Mouse (Mus musculus): ENCODE data around the gene Rpp25. TPM values are rescaled to one million over a fixed set of nuclear protein-coding genes. Genes with fewer than 3 reads are reported as not detected.

The Rpp25 gene
- polyA plus RNA-seq (2012; rRNA removed; ENCODE audit: low replicate concordance) = 3.0 and 7.2 TPM in 2 replicates

DNA sequence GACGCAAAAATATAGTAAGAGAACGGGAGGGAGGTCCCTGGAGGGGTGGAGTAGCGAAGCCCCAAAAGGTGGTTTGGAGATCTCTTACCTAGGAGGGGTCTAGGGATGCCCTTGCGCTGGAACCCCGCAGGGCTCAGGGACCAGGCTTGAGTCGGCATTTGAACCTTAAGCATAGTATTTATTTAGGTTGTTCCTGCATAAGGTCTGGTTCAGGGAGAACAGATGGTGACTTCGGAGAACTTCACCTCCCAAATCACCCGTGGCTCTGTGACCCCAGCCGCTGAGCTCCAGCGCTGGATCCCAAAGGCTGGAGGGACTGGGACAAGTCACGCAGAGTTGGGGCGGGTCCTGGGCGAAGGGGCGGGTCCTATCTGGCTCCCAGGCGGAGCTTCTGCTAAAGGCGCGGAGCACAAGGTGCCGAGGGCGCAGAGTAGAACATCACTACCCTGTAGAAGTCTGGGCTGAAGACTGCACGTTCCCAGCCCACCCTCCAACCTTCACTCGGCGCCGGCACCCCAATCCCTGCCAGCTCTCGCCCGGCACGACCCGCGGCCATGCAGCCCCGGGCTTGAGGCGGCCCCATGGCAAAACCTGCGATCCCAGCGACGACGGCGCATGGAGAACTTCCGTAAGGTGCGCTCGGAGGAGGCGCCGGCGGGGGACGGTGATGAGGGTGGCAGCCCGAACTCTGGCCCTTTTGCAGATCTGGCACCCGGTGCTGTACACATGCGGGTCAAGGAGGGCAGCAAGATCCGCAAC lies at the start of gene Rpp25:
Gene Rpp25 (plus strand): TSS at position 405 of the 759 bp plus-strand sequence.

GRCm38 (mm10) chr9:57467896-57468549 lies 35.8 kb upstream of the Rpp25 start, which contains the start of gene Scamp5:
Gene Scamp5, minus strand, starts transcription at chr9:57468060.

DNA sequence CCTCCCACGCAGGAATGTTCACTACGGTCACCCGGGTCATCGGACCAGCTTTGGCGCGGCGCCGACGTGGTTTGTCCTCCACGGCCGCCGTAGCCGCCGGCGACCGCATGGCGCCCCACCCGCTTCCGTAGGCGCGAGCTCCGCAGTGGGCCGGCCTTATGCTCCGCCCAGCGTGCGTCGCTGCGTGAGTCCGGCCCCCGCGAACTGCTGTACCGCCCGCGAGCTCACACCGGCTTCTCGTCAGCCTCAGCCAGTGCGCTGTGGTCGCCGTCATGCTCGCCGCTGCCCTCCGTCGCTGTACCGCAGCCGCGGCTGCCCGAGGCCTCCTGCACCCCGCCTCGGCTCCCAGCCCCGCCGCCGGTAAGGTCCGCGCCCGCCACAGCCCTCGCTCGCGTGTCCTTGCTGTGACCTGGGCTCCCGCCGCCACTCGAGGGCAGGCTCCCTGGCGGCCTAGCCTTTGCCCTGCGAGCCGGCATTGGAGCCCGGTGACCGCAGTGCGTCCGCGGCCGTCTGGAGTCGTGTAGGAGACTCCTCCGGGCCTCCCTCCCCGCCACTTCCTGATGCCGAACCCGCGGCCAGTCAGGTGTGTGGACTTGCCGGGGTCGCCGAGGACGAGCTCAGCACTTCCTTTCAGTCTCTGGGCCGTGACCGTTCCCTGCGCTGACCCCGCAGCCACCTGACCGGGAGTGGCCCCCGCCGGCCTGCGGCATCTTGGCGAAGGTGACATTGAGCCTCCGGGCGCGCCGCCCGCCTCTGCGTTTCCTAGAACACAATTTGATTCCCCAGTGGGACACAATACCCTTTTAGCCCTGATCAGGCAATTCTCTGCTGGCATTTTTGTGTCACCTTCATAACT lies 17.5 kb downstream of the Rpp25 start, which contains the start of gene Cox5a:
Gene Cox5a (plus strand): TSS at position 219 of the 856 bp plus-strand sequence.

DNA sequence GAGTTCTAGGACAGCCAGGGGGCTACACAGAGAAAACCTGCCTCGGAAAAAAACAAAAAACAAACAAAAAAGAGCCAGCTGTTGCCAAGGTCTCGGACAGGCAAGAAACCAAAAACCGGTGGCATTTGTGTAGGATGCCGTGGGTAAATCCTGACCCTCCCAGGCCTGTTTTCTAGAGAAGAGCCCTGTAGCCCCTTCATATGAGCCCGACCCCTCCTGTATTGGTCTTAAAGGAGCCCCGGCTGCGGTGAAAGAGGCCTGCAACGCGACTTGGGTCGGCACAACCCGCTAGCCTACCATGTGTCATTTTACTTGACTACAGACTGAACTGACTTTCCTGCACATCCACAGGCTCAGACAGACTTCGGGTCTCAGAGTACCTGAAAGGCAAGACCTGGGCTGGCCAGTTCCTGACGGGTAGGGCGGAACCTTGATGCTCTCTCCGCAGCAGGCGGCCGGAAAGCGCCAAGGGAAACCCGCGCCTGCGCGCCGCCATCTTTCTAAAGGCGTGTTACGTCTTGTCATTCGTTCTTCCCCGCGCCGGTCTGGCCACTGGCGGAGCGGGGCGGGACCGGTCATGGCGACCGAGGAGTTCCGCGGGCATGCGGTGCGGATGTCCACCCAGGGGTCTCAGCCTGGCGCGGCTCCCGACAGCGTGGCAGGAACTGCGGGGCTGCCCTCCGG lies 33.4 kb downstream of the Rpp25 start, which contains the start of gene Fam219b:
Gene Fam219b (plus strand): TSS at position 485 of the 684 bp plus-strand sequence.

GRCm38 (mm10) chr9:57552139-57552887 lies 48.5 kb downstream of the Rpp25 start, which contains the start of gene Mpi:
Gene Mpi, minus strand, starts transcription at chr9:57552763.

Other genes starting within 250 kb of the Rpp25 start
- gene 1700017B05Rik, start 241.4 kb upstream of the Rpp25 start, polyA plus RNA-seq (2012; rRNA removed; ENCODE audit: low replicate concordance) = 15.3 and 24.4 TPM in 2 replicates
- gene Ppcdc, start 63.9 kb upstream of the Rpp25 start, polyA plus RNA-seq (2012; rRNA removed; ENCODE audit: low replicate concordance) = 17.8 and 25.2 TPM in 2 replicates
- 134 and 141 TPM in 2 replicates for gene Scamp5, start 36.0 kb upstream of the Rpp25 start, polyA plus RNA-seq (2012; rRNA removed; ENCODE audit: low replicate concordance)
- 1,517 and 2,988 TPM in 2 replicates for gene Cox5a, start 17.2 kb downstream of the Rpp25 start, polyA plus RNA-seq (2012; rRNA removed; ENCODE audit: low replicate concordance)
- 5.5 and 9.4 TPM in 2 replicates for gene Fam219b, start 33.5 kb downstream of the Rpp25 start, polyA plus RNA-seq (2012; rRNA removed; ENCODE audit: low replicate concordance)
- gene Mpi, start 48.7 kb downstream of the Rpp25 start, polyA plus RNA-seq (2012; rRNA removed; ENCODE audit: low replicate concordance) = 49.8 and 96.3 TPM in 2 replicates
- 141 and 204 TPM in 2 replicates for gene Scamp2, start 56.9 kb downstream of the Rpp25 start, polyA plus RNA-seq (2012; rRNA removed; ENCODE audit: low replicate concordance)
- gene Ulk3, start 85.4 kb downstream of the Rpp25 start, polyA plus RNA-seq (2012; rRNA removed; ENCODE audit: low replicate concordance) = 14.0 and 14.6 TPM in 2 replicates
- gene Cplx3, start 102.3 kb downstream of the Rpp25 start, polyA plus RNA-seq (2012; rRNA removed; ENCODE audit: low replicate concordance) = not detected in 2 replicates
- gene Lman1l, start 116.7 kb downstream of the Rpp25 start, polyA plus RNA-seq (2012; rRNA removed; ENCODE audit: low replicate concordance) = not detected in 2 replicates
- 59.9 and 96.3 TPM in 2 replicates for gene Csk, start 149.6 kb downstream of the Rpp25 start, polyA plus RNA-seq (2012; rRNA removed; ENCODE audit: low replicate concordance)
- 0.60 TPM in 1 of 2 replicates, not detected in the other for gene Cyp1a2, start 179.7 kb downstream of the Rpp25 start, polyA plus RNA-seq (2012; rRNA removed; ENCODE audit: low replicate concordance)
- 4.5 and 47.1 TPM in 2 replicates for gene Cyp1a1, start 183.9 kb downstream of the Rpp25 start, polyA plus RNA-seq (2012; rRNA removed; ENCODE audit: low replicate concordance)
- 6.1 and 6.2 TPM in 2 replicates for gene Edc3, start 204.5 kb downstream of the Rpp25 start, polyA plus RNA-seq (2012; rRNA removed; ENCODE audit: low replicate concordance)

All from duodenum, adult 2 months (tissue).